Mouse (Mus musculus) cerebellum, adult 9-10 months (tissue): ENCODE measurements around the gene Olfr211.
"Not testable (repeated sequence)": the region's sequence is repeated elsewhere in the genome, so short reads cannot be mapped to it uniquely, and the experiment has no call there.

Source experiments
- DNase-seq: peaks from one replicate; pipeline ENCODE4 v3.0.0; 2022

Gene Olfr211

DNA sequence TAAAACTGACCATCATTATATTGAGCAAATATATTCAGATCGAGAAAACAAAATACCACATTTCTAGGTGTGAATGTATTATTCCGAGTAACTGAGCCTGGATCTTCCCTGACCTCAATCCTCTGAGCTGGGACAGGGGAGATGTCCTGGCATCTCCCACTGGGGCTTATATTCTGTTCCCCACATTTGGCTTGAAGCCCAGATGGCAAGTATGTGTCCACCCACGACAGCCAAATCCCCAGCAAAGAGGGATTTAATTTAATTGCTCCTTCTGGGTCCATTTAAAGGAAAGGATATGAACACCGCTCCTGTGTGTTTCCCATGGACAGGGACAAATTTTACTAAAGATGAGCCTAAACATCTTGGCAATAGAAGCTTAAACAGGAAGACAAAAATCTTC, at the start of gene Olfr211:
TSS of gene Olfr211 (plus strand) at position 301 of the 400 bp plus-strand sequence.
- peak; percentile 5 for DNase-seq

DNA sequence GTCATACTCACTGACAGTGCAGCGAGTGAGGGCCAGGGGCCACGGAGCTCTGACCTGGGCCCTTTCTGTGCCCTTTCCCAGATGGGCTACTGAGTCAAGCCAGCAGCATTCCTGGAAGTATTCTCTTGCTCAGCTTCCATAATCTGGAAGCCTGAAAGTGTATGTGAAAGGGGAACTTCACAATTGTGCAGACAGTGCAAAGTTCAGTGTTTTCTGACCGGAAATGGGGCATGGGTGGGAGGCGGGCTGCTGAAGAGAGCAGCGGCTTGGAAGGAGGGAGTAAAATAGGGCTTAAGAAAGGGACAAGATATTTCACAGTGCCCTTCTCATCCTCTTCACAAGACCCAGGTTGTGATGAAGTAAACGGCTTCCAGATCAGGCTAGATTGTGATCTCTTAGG, 49.4 kb upstream of the Olfr211 start:
- no peak for DNase-seq

DNA sequence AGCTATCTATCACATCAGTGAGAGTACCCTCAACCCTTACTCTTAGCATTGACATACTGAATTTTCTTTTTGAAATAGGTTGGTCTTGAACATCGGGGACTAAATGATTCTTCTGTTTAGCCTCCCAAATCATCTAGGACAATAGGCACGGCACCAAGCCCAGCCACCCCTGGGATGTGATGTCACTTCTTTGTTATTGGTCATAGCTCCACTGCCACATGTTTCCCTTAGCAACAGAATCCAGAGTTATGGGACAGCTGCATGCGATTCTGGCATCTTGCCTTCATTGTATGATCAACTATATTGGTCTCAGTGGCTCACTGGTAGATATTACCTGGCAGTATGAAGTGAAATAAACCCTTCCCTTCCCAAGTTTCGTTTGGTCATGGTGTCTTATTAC, 48.4 kb upstream of the Olfr211 start:
- no peak for DNase-seq

DNA sequence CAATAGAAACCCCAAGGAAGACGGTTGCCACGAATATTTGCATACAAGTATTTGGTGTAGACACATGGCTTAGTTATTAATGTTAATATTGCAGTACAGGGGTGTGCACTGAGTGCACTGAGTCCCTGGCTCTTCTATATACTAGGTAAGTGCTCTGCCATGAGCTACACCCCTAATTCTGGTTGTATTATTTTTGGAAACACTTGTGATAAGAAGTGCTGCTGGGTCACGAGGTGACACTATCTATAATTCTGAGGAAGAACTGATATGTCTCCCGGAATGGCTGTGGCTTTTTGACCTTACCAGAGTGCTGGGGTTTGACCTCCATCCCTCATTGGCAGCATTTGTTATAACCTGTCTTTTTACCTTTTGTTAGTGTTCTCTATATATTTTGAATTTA, 48.0 kb upstream of the Olfr211 start:
- no peak for DNase-seq

DNA sequence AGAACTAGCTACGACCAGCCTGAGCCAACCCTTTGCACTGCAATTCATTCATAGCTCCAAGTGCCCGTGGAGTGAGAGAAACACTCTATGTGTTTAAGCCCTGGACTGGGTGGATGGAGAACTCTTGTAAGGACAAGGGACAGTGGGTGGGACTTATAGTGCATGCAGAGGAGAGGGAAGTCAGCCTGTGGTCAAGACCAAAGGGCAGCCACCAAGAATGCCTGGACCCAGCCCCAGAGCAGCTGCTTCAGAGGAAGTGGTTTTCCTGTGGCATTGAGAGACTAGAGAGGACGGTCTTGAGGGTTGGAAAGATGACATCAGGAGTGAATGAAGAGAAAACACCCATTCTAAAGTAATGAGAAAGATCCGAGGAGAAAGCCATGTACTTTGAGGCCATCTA, 33.1 kb upstream of the Olfr211 start:
- no peak for DNase-seq

DNA sequence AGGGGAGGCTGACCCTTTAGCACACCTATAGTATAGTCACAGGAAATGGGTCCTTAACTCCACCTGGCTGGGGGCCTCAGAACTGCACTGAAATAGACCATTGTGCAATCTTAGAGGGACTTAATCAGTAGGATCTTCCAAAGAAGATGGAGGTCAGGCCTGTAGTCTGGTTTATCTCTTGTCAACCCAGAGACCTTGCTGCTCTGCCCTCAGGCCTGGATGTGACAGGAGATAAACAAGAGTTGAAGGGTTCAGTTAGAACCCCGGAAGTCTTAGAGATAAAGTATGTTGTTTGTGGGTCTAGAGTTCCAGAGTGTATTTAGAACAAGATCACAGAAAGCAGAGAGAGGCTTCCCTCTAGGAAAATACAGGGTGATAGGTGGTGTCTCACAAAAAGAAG, 32.4 kb upstream of the Olfr211 start:
- DNase-seq = no peak

DNA sequence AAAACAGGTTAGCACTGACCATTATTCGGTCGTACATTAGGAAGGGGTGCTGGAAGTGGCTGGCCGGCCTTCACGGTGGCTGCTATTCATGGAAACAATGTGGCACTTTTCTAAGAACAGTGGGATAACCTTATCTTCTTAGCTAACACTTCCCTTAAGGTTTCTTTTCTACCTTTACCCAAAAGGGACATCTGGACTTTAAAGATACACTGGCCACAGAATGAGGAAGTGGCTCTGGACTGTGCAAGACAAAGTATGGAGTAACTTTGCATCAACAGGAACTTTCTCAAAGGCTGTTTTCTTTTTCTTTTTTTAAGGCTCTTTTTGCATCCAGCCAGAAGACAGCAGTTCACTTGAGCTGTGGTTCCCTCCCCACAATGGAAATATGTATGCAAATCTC, 30.2 kb upstream of the Olfr211 start:
- DNase-seq = no peak

DNA sequence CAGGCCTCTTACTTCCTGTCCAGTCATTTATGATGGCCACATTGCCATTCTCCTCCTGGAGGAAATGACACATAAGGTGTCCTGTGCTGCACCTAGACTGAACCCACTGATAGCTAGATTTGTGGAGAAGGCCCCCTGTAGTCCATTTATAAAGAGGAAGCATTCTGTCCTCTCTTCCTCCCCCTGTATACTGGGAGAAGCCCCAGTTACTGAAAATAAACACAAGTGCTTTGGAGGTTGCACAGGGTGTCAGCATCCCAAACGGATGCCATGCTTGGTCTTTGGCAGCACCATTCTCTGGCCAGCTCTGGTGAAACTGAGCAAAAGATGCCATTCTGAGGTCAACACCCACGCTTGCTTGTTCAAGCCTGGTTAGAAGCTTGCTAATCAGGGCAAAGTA, 29.7 kb upstream of the Olfr211 start:
- no peak for DNase-seq

DNA sequence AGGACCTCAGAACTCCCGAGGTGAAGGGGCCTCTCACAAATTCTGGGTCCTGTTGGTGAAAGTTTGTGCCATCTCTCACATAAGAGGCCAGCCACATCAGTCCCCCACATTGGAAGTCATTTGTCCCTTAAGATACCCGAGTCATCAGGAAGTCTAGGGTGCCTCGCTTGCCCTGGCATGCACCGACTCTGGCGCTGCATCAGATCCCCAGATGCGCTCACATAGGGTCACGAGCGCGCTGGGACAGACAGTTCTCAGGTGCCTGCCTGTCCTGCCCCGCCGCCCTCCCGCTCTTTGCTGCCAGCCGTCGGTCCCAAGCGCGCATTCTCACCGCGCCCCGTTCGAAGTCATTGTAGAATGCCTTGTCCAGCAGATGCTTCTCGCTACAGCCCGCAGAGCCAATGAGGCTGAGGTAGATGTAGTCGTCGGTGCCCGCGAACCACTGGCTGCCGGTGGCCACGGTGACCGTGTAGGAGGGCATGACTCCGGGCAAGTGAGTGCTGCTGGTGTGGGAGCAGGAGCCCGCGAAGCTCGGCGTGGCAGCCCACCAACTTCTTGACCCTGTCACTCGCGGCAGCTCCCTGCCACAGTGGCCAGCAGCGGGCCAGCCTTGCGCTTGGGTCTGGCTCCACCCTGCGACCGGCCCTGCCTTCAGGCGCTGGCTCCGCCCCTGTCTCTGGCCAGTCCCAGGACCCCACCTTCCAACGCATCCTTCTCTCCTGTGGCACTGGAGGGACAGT, 28.2 kb upstream of the Olfr211 start, which contains the start of gene Alox5:
TSS of gene Alox5 (minus strand) at position 635 of the 740 bp plus-strand sequence.
- DNase-seq = no peak

DNA sequence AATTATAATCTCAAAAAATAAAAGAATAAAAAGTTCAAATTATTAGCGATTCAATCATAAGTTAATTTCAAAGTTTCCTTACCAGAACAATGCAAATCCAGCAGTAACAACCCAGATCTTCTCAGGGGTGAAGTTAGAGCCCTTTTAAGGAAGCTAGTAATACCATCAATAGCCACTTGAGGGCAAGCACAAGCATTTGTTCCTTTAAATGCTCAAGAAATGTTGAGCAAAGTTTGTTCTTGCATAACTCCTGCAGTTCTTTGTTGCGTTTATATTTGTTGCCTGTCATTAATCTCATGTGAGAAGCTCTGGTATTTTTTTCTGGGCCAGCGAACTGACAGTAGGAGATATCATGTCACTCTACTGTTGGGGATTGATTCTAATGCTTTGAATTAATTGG, 20.8 kb upstream of the Olfr211 start:
- no peak for DNase-seq

DNA sequence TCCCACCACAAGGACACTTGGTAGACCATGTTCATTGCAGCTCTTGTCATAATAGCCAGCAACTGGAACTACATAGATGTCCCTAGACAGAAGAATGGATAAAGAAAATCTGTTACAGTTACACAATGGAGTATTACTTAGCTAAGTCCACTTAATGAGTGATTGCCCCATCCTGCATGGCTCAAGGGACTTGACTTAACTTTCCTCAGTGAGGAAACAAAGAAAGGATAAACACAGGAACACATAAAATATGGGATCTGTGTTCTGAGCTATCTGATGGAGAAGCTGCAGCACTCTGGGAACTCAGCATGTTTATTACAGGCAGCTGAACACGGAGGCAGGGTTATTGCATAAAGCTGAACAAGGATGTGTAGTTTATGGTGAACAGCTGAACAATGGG, 3.8 kb upstream of the Olfr211 start:
- no peak for DNase-seq

DNA sequence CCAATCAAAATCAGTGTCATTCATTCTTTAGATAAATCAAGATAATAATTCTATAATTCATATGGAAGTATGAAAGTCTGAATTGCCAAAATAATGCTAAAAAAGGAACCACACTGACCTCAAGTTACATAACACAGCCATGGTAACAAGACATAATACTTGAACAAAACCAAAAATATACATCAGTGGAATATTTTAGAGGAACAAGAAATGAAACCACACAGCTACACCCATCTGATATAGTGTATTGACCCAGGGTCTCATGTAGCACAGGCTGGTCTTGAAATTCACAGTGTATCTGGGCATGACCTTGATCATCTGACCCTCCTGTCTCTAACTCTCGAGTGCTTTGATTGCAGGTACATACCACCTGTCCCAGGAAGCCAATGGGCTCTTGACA, 2.1 kb upstream of the Olfr211 start:
- DNase-seq = no peak

DNA sequence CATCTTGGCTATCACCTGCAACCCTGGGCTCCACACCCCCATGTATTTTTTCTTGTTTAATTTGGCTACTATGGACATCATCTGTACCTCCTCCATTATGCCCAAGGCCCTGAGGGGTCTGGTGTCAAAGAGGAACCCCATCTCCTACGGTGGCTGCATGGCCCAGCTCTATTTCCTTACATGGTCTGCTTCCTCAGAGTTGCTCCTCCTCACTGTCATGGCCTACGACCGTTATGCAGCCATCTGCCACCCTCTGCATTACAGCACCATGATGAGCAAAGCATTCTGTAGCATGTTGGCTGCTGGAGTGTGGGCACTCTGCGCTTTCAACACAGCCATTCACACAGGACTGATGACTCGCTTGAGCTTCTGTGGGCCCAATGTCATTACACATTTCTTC, 4.9 kb downstream of the Olfr211 start:
- DNase-seq = no peak

DNA sequence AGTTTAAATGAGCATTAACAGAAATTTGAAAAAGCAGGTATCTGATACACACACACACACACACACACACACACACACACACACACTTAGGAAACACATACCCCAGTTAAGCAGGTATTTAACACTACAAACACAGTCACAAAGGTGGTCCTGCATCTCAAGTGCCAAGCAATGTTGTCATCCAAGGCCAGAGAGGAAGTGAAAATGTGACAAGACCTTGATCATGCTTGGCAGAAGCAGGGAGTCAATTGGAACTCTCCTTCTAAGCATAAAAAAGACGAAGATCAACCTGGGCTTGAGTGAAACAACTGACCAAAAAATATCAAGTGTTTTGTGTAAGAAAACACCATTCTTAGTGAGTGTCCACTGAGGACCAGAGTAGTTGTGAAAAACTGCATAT, 7.1 kb downstream of the Olfr211 start:
- DNase-seq = no peak

DNA sequence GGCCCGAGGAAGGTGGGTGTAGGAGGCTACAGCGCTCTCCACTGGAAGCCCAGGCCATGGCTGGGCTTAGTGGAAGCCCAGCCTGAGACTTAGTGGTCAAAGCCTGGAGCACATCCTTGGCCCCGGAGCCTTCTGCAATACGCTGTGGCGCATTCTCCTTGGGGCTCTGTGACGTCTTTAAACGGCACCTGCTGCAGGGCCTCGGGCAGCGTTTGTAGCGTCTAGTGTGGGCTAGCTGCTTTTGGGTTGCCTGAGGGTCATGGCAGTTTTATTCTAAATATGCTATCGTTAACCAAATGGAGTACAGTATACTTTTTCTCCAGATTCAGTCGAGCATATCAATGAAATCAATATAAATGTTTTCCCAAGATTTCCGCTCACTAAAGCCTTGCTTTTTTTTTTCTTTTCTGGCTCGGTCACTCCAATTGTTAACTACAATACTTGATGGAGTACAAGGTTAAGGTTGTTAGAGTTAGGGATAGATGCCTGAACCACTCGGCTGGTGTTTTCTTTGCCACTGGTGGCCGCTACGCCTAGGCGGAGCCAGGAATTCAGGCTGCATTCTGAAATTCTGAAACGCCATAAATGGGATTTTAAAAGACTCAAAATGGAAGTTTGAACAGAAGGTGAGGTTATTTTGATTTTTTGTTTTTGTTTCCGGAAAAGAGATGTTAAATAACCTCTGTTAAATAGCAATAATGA, 17.6 kb downstream of the Olfr211 start, which contains the start of gene Olfr212:
TSS of gene Olfr212 (plus strand) at position 215 of the 702 bp plus-strand sequence.
- DNase-seq = not testable (repeated sequence)

DNA sequence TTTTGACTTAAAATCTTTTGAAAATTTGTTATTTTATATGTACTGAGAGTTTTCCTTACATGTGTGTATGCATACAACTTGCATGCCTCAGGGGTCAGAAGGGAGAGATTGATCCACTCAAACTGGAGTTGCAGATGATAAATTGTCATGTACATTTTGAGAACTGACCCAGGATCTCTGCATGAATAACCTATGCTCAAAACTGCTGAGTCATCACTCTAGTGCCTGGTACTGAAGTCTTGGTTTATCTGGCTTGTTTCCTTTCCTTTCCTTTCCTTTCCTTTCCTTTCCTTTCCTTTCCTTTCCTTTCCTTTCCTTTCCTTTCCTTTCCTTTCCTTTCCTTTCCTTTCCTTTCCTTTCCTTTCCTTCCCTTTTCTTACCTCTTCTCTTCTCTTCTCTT, 25.9 kb downstream of the Olfr211 start:
- DNase-seq = no peak

DNA sequence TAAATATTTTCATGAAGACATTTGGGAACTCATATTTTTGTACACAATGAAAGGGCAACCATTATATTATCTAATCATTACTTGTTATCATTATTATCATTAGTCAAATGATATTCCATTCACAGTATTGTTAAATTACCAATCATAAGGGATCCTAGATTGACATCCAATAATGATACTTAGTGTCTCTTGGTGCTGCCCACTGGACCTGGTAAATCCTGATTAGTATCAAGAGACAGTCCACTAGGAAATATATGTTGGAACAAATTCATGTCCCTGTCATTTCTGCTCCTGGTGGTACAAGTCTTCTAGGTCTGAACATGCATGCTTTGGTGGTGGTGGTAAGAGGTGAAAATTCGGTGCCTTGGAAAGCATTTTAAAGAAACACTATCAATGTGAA, 49.3 kb downstream of the Olfr211 start, which contains the start of gene Olfr213:
TSS of gene Olfr213 (plus strand) at position 301 of the 400 bp plus-strand sequence.
- DNase-seq = no peak

DNA sequence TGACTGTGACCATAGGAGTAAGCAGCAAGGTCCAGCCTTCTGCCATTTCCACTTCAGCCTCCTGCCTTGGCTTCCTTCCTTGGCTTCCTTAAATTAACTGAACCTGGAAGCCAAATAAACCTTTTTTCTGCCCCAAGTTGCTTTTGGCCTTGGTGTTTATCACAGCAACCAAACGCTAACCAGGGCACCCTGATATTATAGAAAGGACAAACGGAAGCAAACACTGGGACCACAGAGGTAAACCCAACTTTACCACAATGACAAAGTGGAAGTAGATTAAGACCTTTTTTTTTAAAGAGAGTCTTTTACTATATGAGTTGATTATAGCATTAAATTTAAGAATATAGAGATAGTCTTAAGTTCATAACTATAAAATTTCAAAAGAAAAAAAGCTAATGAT, 53.6 kb downstream of the Olfr211 start:
- no peak for DNase-seq
